Mouse (Mus musculus) embryonic fibroblast, embryonic 13.5 days (primary cell): ENCODE results near the gene Banp.

Source experiments
- CTCF ChIP-seq: IDR thresholded peaks from 2 replicates; pipeline ENCODE4 v1.5.1; 2011; ENCODE audit warnings: mild to moderate bottlenecking, control low read depth, low read length, moderate library complexity, borderline replicate concordance; ENCODE audit not compliant: insufficient read depth
- POLR2A ChIP-seq: IDR thresholded peaks from 2 replicates; pipeline ENCODE4 v1.6.1; 2011; ENCODE audit warnings: low read depth, mild to moderate bottlenecking, control low read depth, low read length, moderate library complexity

- TF ChIP-seq POLR2A (no peak), CTCF (no peak)
Measured at GRCm38 (mm10) chr8:121934506-121934905, 15.0 kb upstream of the Banp start.
